Mouse (Mus musculus) liver, adult 2 months (tissue): ENCODE measurements around the gene Rnf135.

ENCODE experiments used
- CTCF ChIP-seq: fragments of 200-500 bp; IDR thresholded peaks from 2 replicates; pipeline ENCODE4 v1.5.1; 2011; ENCODE audit warnings: low read depth, low read length, control low read depth
- POLR2A ChIP-seq: fragments of 200-500 bp; IDR thresholded peaks from 2 replicates; pipeline ENCODE4 v1.6.1; 2011; ENCODE audit warnings: low read length, control low read depth; ENCODE audit not compliant: insufficient read depth; ENCODE audit errors: extremely low read depth

GRCm38 (mm10) chr11:80212282-80212681, 28.6 kb downstream of the Rnf135 start:
- TF ChIP-seq POLR2A (no peak), CTCF (no peak)
